Mouse (Mus musculus) CH12.LX (cell line): ENCODE results near the gene Haus4. TPM values are rescaled to one million over a fixed set of nuclear protein-coding genes. Genes with fewer than 3 reads are reported as not detected.
A peak's percentile ranks its signal among the peaks of the same experiment; 100 is the strongest.

ENCODE experiments used
- DNase-seq: peaks from one replicate; pipeline ENCODE4 v3.0.0-alpha.2; 2013; ENCODE audit errors: extremely low read depth
- H3K27ac ChIP-seq: 2 replicates; pipeline ENCODE4 v1.5.1; 2012; ENCODE audit warnings: low read depth, mild to moderate bottlenecking, control low read depth, moderate library complexity; ENCODE audit not compliant: insufficient read depth
- H3K27me3 ChIP-seq: replicated peaks from 2 replicates; pipeline ENCODE3; 2012; ENCODE audit warnings: inconsistent platforms
- H3K36me3 ChIP-seq, 2 experiments: replicated peaks in 1 of 2; 2 replicates each; pipeline versions ENCODE3 to v1.6.1; 2012; ENCODE audit warnings: inconsistent platforms in 1 of 2, low read length in 1 of 2, mild to moderate bottlenecking in 1 of 2, mixed read lengths in 1 of 2, moderate library complexity in 1 of 2; ENCODE audit not compliant: control insufficient read depth in 1 of 2, insufficient read depth in 1 of 2
- H3K4me1 ChIP-seq, 2 experiments: 2 replicates each; pipeline ENCODE4 v1.6.1; 2012; ENCODE audit warnings: inconsistent platforms in 1 of 2, moderate library complexity in 1 of 2; ENCODE audit not compliant: insufficient read depth in 2 of 2, control insufficient read depth in 1 of 2
- H3K4me2 ChIP-seq: 2 replicates; pipeline ENCODE4 v1.6.1; 2012; ENCODE audit warnings: low read depth, mild to moderate bottlenecking, control low read depth; ENCODE audit not compliant: poor library complexity, insufficient read depth, severe bottlenecking
- H3K4me3 ChIP-seq, 3 experiments: fragments of 150-350 bp in 1 of 3; sonication (generic) in 1 of 3; replicated peaks in 1 of 3; 2 replicates each; pipeline versions ENCODE3 to v1.5.1; 2011 to 2012; ENCODE audit warnings: low read depth in 2 of 3, low read length in 2 of 3, mild to moderate bottlenecking in 2 of 3, moderate library complexity in 2 of 3, control low read depth in 1 of 3, improper control_type of control experiment in 1 of 3, inconsistent platforms in 1 of 3, mixed read lengths in 1 of 3; ENCODE audit not compliant: poor library complexity in 1 of 3
- H3K79me2 ChIP-seq: replicated peaks from 2 replicates; pipeline ENCODE4 v1.6.1; 2012; ENCODE audit warnings: mild to moderate bottlenecking, moderate library complexity; ENCODE audit not compliant: control insufficient read depth, poor library complexity, insufficient read depth, severe bottlenecking; ENCODE audit errors: extremely low read depth
- H3K9ac ChIP-seq: 2 replicates; pipeline ENCODE4 v1.6.1; 2012; ENCODE audit warnings: low read depth, mild to moderate bottlenecking, control low read depth, moderate library complexity; ENCODE audit not compliant: insufficient read depth
- H3K9me3 ChIP-seq: replicated peaks from 2 replicates; pipeline ENCODE3; 2012; ENCODE audit warnings: low read length, inconsistent platforms, mixed read lengths
- CHD1 ChIP-seq: IDR thresholded peaks from 2 replicates; pipeline ENCODE4 v1.6.1; 2012; ENCODE audit warnings: low read depth, low read length, improper control_type of control experiment, inconsistent platforms
- CHD2 ChIP-seq: IDR thresholded peaks from 2 replicates; pipeline ENCODE4 v1.6.1; 2011; ENCODE audit warnings: low read length, improper control_type of control experiment
- CTCF ChIP-seq, 2 experiments: IDR thresholded peaks in 1 of 2; conservative IDR thresholded peaks in 1 of 2; 2 replicates each; pipeline ENCODE4 v1.5.1; 2011 to 2012; ENCODE audit warnings: low read depth in 2 of 2, low read length in 2 of 2, improper control_type of control experiment in 1 of 2, inconsistent platforms in 1 of 2, mild to moderate bottlenecking in 1 of 2, moderate library complexity in 1 of 2
- ELF1 ChIP-seq: IDR thresholded peaks from 2 replicates; pipeline ENCODE4 v1.6.1; 2014; ENCODE audit warnings: low read depth, mild to moderate bottlenecking, inconsistent platforms, low read length, improper control_type of control experiment
- EP300 ChIP-seq: IDR thresholded peaks from 2 replicates; pipeline ENCODE4 v1.6.1; 2011; ENCODE audit warnings: low read length, improper control_type of control experiment
- GABPA ChIP-seq: IDR thresholded peaks from 2 replicates; pipeline ENCODE4 v1.6.1; 2012; ENCODE audit warnings: low read depth, low read length, improper control_type of control experiment, inconsistent platforms; ENCODE audit not compliant: insufficient replicate concordance
- HCFC1 ChIP-seq: IDR thresholded peaks from 2 replicates; pipeline ENCODE4 v1.6.1; 2012; ENCODE audit warnings: low read depth, mild to moderate bottlenecking, inconsistent platforms, low read length, improper control_type of control experiment
- JUN ChIP-seq: IDR thresholded peaks from 2 replicates; pipeline ENCODE4 v1.6.1; 2011; ENCODE audit warnings: low read depth, mild to moderate bottlenecking, low read length, improper control_type of control experiment, moderate library complexity; ENCODE audit not compliant: insufficient read depth
- MEF2A ChIP-seq: IDR thresholded peaks from 2 replicates; pipeline ENCODE4 v1.6.1; 2014; ENCODE audit warnings: low read depth, mild to moderate bottlenecking, inconsistent platforms, low read length, improper control_type of control experiment, borderline replicate concordance
- MYC ChIP-seq: IDR thresholded peaks from 2 replicates; pipeline ENCODE4 v1.6.1; 2011; ENCODE audit warnings: low read depth, mild to moderate bottlenecking, improper control_type of control experiment, low read length
- NELFE ChIP-seq: IDR thresholded peaks from 2 replicates; pipeline ENCODE4 v1.6.1; 2011; ENCODE audit warnings: low read depth, low read length, improper control_type of control experiment
- PAX5 ChIP-seq: IDR thresholded peaks from 2 replicates; pipeline ENCODE4 v1.6.1; 2012; ENCODE audit warnings: low read length, inconsistent platforms, mixed read lengths
- RCOR1 ChIP-seq: conservative IDR thresholded peaks from 2 replicates; pipeline ENCODE4 v1.6.1; 2012; ENCODE audit warnings: low read depth, mild to moderate bottlenecking, inconsistent platforms, low read length, improper control_type of control experiment
- TBP ChIP-seq: conservative IDR thresholded peaks from 2 replicates; pipeline ENCODE4 v1.6.1; 2011; ENCODE audit warnings: low read depth, low read length, improper control_type of control experiment
- ZC3H11A ChIP-seq: IDR thresholded peaks from 2 replicates; pipeline ENCODE4 v1.6.1; 2012; ENCODE audit warnings: low read depth, mild to moderate bottlenecking, inconsistent platforms, low read length, improper control_type of control experiment
- dilution Hi-C: fragments of 300-500 bp; cut with MboI; formaldehyde crosslinking; loops from 2 replicates; pipeline ENCODE4 v1.14.3; 2020; ENCODE audit warnings: low sequenced_read_pairs; ENCODE audit not compliant: extremely low pct_unique_long_range_greater_than_20kb, extremely low pct_ligation_motif_present
- in situ Hi-C: fragments of 300-500 bp; cut with MboI; formaldehyde crosslinking; loops from 3 replicates; pipeline ENCODE4 v1.14.3; 2019; ENCODE audit warnings: low sequenced_read_pairs, low pct_ligation_motif_present, low pct_unique_long_range_greater_than_20kb, mixed read lengths
- polyA plus RNA-seq: library from polyadenylated mRNA; unstranded; fragments of >175 nt; gene quantifications from 2 replicates; pipeline ENCODE4 v1.2.1, GENCODE M21; 2012; ENCODE audit warnings: low read depth; ENCODE audit not compliant: insufficient read length
- total RNA-seq, 2 experiments: library from RNA; depleted of rRNA; stranded (reverse); fragments of 300-350 nt in 1 of 2; fragments of >200 nt in 1 of 2; gene quantifications; 2 replicates each; pipeline ENCODE4 v1.2.3; 2012 to 2014

The Haus4 gene
- total and polyA plus RNA-seq, 3 experiments: 65.5 to 116 (median 94.3) TPM

GRCm38 (mm10) chr14:54594631-54595414 is 40.4 kb upstream of the Haus4 start:
- no peaks in the 10 kb centered on the region for H3K27me3 ChIP-seq
- peaks cover 6% of the 10 kb centered on the region for H3K9me3 ChIP-seq
- no peak overlapping the region for H3K4me2 ChIP-seq
- no peak overlapping the region for H3K9ac ChIP-seq
- dilution Hi-C loops (no loop called here), in situ Hi-C loops (loop anchor here (5.0 kb wide), 1 partner anchor 42 kb away; no protein-coding TSS in a partner anchor)
- H3K79me2 ChIP-seq: no peaks in the 10 kb centered on the region
- no peak for TF ChIP-seq TBP
- no peak for TF ChIP-seq MYC
- no peak for TF ChIP-seq NELFE
- TF ChIP-seq CTCF (conservative IDR thresholded peaks at IDR 0.05 in 1 of 2, IDR thresholded peaks at IDR 0.05 in 1 of 2; ENCODE audit: low read depth in 2 of 2, low read length in 2 of 2): no peak
- TF ChIP-seq GABPA: no peak
- TF ChIP-seq ZC3H11A: no peak
- TF ChIP-seq ELF1: no peak
- no peak for TF ChIP-seq JUN
- TF ChIP-seq CHD1: no peak
- TF ChIP-seq, all 38 proteins: peak for 0
- DNase-seq: no peak
- Histone ChIP-seq H3K27ac (no peak overlapping the region), H3K4me1 (no peaks in the 10 kb centered on the region), H3K4me3 (no peak overlapping the region), H3K36me3 (peaks cover 0 to 14% of the 10 kb centered on the region in 2 experiments)

GRCm38 (mm10) chr14:54594055-54594454 is 39.6 kb upstream of the Haus4 start:
- in situ Hi-C loops: loop anchor here (5.0 kb wide), 1 partner anchor 43 kb away; no protein-coding TSS in a partner anchor

More at GRCm38 (mm10) chr14:54594055-54594454, 39.6 kb upstream of the Haus4 start:
- Histone ChIP-seq H3K27me3 (no peaks in the 10 kb centered on the region), H3K27ac (no peak overlapping the region), H3K36me3 (peaks cover 0 to 14% of the 10 kb centered on the region in 2 experiments)
- TF ChIP-seq RCOR1 (no peak), PAX5 (no peak), HCFC1 (no peak), EP300 (no peak), MEF2A (no peak), CHD2 (no peak), CTCF (conservative IDR thresholded peaks at IDR 0.05 in 1 of 2, IDR thresholded peaks at IDR 0.05 in 1 of 2; ENCODE audit: low read depth in 2 of 2, low read length in 2 of 2) (peak; percentile 22 to 32; a peak in 2 of 4 replicates)
- TF ChIP-seq, all 38 proteins: peak for 1
- peaks cover 6% of the 10 kb centered on the region for H3K9me3 ChIP-seq
- no peak overlapping the region for H3K4me3 ChIP-seq
- no peaks in the 10 kb centered on the region for H3K79me2 ChIP-seq
- H3K4me2 ChIP-seq: no peak overlapping the region
- H3K4me1 ChIP-seq: no peaks in the 10 kb centered on the region
- dilution Hi-C loops: no loop called here
- no peak for DNase-seq
- H3K9ac ChIP-seq: no peak overlapping the region
